Mouse (Mus musculus): ENCODE data around the gene Flnc.

Gene Flnc

GRCm38 (mm10) chr6:29485951-29486350, 52.9 kb downstream of the Flnc start:
- no peak for DNase-seq

- peak; percentile 14 for DNase-seq
Observed at GRCm38 (mm10) chr6:29494101-29494500, 61.0 kb downstream of the Flnc start.

- DNase-seq, result no peak
Observed at GRCm38 (mm10) chr6:29496270-29496669, 63.2 kb downstream of the Flnc start.

GRCm38 (mm10) chr6:29497791-29498190, 64.7 kb downstream of the Flnc start:
- no peak for DNase-seq

- no peak for DNase-seq
Observed at GRCm38 (mm10) chr6:29500177-29500576, 67.1 kb downstream of the Flnc start.

GRCm38 (mm10) chr6:29500810-29501209, 67.8 kb downstream of the Flnc start:
- DNase-seq, result no peak

- DNase-seq, result no peak
Observed at GRCm38 (mm10) chr6:29501599-29501998, 68.5 kb downstream of the Flnc start.

GRCm38 (mm10) chr6:29505493-29505892, 72.4 kb downstream of the Flnc start:
- DNase-seq, result no peak

GRCm38 (mm10) chr6:29506834-29507233, 73.8 kb downstream of the Flnc start:
- DNase-seq, result no peak

- no peak for DNase-seq
Observed at GRCm38 (mm10) chr6:29507447-29508309, 74.6 kb downstream of the Flnc start, which contains the start of gene Kcp. Gene Kcp, minus strand, starts transcription at chr6:29507952.

GRCm38 (mm10) chr6:29509086-29509485, 76.0 kb downstream of the Flnc start:
- no peak for DNase-seq

All from lung, postnatal 36 days (tissue).